Mouse (Mus musculus): ENCODE results near the gene Gtf3c1.

DNA sequence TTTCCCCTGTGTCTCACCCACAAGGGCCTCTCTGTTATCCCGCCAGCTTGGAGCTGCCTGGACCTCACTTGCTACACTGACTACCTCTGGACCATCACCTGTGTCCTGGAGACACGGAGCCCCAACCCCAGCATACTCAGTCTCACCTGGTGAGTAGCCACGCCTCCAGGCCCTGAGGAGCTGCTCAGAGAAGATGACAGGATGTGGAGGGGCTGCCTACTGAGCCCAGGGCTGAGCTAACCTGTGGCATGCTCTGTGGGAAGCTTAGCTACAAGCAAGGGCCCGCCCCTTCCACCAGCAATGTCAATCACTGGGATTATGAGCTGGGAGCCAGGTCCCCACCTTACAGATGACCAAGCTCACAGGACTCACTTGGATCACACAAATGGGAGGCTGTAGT is 82.4 kb downstream of the Gtf3c1 start:
- TF ChIP-seq CTCF (IDR thresholded peaks at IDR 0.05; ENCODE audit: borderline replicate concordance, control insufficient read depth, extremely low read depth, insufficient read depth, low read length, poor library complexity) = no peak
- TF ChIP-seq POLR2A (IDR thresholded peaks at IDR 0.05; ENCODE audit: control insufficient read depth, extremely low read depth, insufficient read depth, low read length, poor library complexity) = no peak
